Mouse (Mus musculus) intestine, embryonic 16.5 days (tissue): ENCODE measurements around the gene Ooep. TPM values are rescaled to one million over a fixed set of nuclear protein-coding genes. Genes with fewer than 3 reads are reported as not detected.
A peak's percentile ranks its signal among the peaks of the same experiment; 100 is the strongest.

Source experiments
- ATAC-seq: fragments of 200-750 bp; cut with Nextera tagmentation; 2 replicates; pipeline ENCODE4 v1.8.0; 2017; ENCODE audit warnings: moderate TSS enrichment, moderate library complexity
- H3K27ac ChIP-seq: fragments of 300-500 bp; sonication (generic); 2 replicates; pipeline ENCODE4 v1.5.1; 2014; ENCODE audit warnings: mild to moderate bottlenecking, low read length
- H3K27me3 ChIP-seq: fragments of 300-500 bp; sonication (generic); replicated peaks from 2 replicates; pipeline ENCODE4 v1.6.1; 2014; ENCODE audit warnings: low read length, control low read depth, mixed read lengths; ENCODE audit not compliant: control insufficient read depth, insufficient read depth
- H3K36me3 ChIP-seq: fragments of 300-500 bp; sonication (generic); 2 replicates; pipeline ENCODE4 v1.6.1; 2014; ENCODE audit warnings: low read length, control low read depth; ENCODE audit not compliant: control insufficient read depth, insufficient read depth
- H3K4me1 ChIP-seq: fragments of 300-500 bp; sonication (generic); 2 replicates; pipeline ENCODE4 v1.6.1; 2014; ENCODE audit warnings: low read length, control low read depth, mixed read lengths; ENCODE audit not compliant: control insufficient read depth, insufficient read depth
- H3K4me2 ChIP-seq: fragments of 300-500 bp; sonication (generic); 2 replicates; pipeline ENCODE4 v1.6.1; 2014; ENCODE audit warnings: low read depth, low read length, control low read depth
- H3K4me3 ChIP-seq: fragments of 300-500 bp; sonication (generic); 2 replicates; pipeline ENCODE4 v1.5.1; 2014; ENCODE audit warnings: mild to moderate bottlenecking, low read length
- H3K9ac ChIP-seq: fragments of 300-500 bp; sonication (generic); 2 replicates; pipeline ENCODE4 v1.6.1; 2014; ENCODE audit warnings: low read depth, low read length
- H3K9me3 ChIP-seq: fragments of 300-500 bp; sonication (generic); 2 replicates; pipeline ENCODE4 v1.6.1; 2016; ENCODE audit warnings: low read length, control low read depth; ENCODE audit not compliant: control insufficient read depth
- WGBS: fragments of 180-500 bp; shearing (Covaris S2); extraction: QIAGEN DNeasy Blood & Tissue Kit; methylation state at CpG from one replicate; pipeline ENCODE4 v1.1.7; 2014; 5-methylcytosine and 5-hydroxymethylcytosine counted together
- polyA plus RNA-seq: library from polyadenylated mRNA; unstranded; fragments of >200 nt; fragmentation: Nextera tagmentation; extraction: Ambion mirVana; gene quantifications from 2 replicates; pipeline ENCODE4 v1.2.1, GENCODE M21; 2015

Ooep gene
- polyA plus RNA-seq, 1 experiment from 2014 or later = 0.39 TPM

- H3K27ac ChIP-seq = no peak overlapping the region
- H3K4me2 ChIP-seq = no peak overlapping the region
- no peaks in the 10 kb centered on the region for H3K36me3 ChIP-seq
- no peak overlapping the region for H3K4me3 ChIP-seq
- no peak overlapping the region for H3K9ac ChIP-seq
- 81% methylated on average over 10 of the region's 10 CpGs for WGBS
- H3K4me1 ChIP-seq = peaks cover 9% of the 10 kb centered on the region
- no peaks in the 10 kb centered on the region for H3K9me3 ChIP-seq
- ATAC-seq = no peak
- peaks cover 27% of the 10 kb centered on the region for H3K27me3 ChIP-seq
These were observed 15.2 kb upstream of the Ooep start for GRCm38 (mm10) chr9:78393741-78394140.

GRCm38 (mm10) chr9:78389981-78390380 is 11.5 kb upstream of the Ooep start:
- Histone ChIP-seq H3K4me2 (no peak overlapping the region), H3K9ac (no peak overlapping the region), H3K4me3 (no peak overlapping the region), H3K36me3 (no peaks in the 10 kb centered on the region), H3K27me3 (peaks cover 7% of the 10 kb centered on the region), H3K27ac (no peak overlapping the region), H3K4me1 (no peaks in the 10 kb centered on the region), H3K9me3 (no peaks in the 10 kb centered on the region)
- WGBS = 38% methylated on average over 5 of the region's 5 CpGs
- peak; percentile 42; the same call in 1 of the 2 replicates for ATAC-seq

GRCm38 (mm10) chr9:78386947-78387346 is 8.4 kb upstream of the Ooep start:
- no peaks in the 10 kb centered on the region for H3K9me3 ChIP-seq
- H3K4me3 ChIP-seq = no peak overlapping the region
- no peak overlapping the region for H3K4me2 ChIP-seq
- 84% methylated on average over 7 of the region's 7 CpGs for WGBS
- no peaks in the 10 kb centered on the region for H3K4me1 ChIP-seq
- H3K27ac ChIP-seq = no peak overlapping the region
- H3K27me3 ChIP-seq = no peaks in the 10 kb centered on the region
- ATAC-seq = no peak
- H3K9ac ChIP-seq = no peak overlapping the region
- no peaks in the 10 kb centered on the region for H3K36me3 ChIP-seq

GRCm38 (mm10) chr9:78385893-78386292 is 7.4 kb upstream of the Ooep start:
- Histone ChIP-seq H3K4me2 (no peak overlapping the region), H3K27me3 (no peaks in the 10 kb centered on the region), H3K4me3 (no peak overlapping the region), H3K27ac (no peak overlapping the region), H3K9me3 (no peaks in the 10 kb centered on the region), H3K4me1 (no peaks in the 10 kb centered on the region), H3K36me3 (no peaks in the 10 kb centered on the region), H3K9ac (no peak overlapping the region)
- WGBS = 53% methylated on average over 3 of the region's 3 CpGs
- ATAC-seq = no peak

- Histone ChIP-seq H3K36me3 (no peaks in the 10 kb centered on the region), H3K9ac (no peak overlapping the region), H3K4me1 (peaks cover 5% of the 10 kb centered on the region), H3K4me2 (no peak overlapping the region), H3K4me3 (peak overlapping the region; percentile 32; the same call in 1 of the 2 replicates), H3K27ac (no peak overlapping the region), H3K9me3 (no peaks in the 10 kb centered on the region), H3K27me3 (0 out of 2 replicates have a peak, but pooled peaks cover 3% of the 10 kb centered on the region)
- 50% methylated on average over 8 of the region's 8 CpGs for WGBS
- ATAC-seq = no peak
These were observed 979 bp downstream of the Ooep start for GRCm38 (mm10) chr9:78377546-78377945.

GRCm38 (mm10) chr9:78375486-78375885 is 3.0 kb downstream of the Ooep start:
- no peak overlapping the region for H3K4me2 ChIP-seq
- H3K4me3 ChIP-seq = no peak overlapping the region
- H3K9ac ChIP-seq = no peak overlapping the region
- ATAC-seq = peak; percentile 40; the same call in 1 of the 2 replicates
- H3K36me3 ChIP-seq = no peaks in the 10 kb centered on the region
- H3K27ac ChIP-seq = no peak overlapping the region
- H3K4me1 ChIP-seq = peaks cover 5% of the 10 kb centered on the region
- no peaks in the 10 kb centered on the region for H3K9me3 ChIP-seq
- 65% methylated on average over 4 of the region's 4 CpGs for WGBS
- H3K27me3 ChIP-seq = 0 out of 2 replicates have a peak, but pooled peaks cover 3% of the 10 kb centered on the region

- Histone ChIP-seq H3K9me3 (no peaks in the 10 kb centered on the region), H3K9ac (no peak overlapping the region), H3K27me3 (0 out of 2 replicates have a peak, but pooled peaks cover 3% of the 10 kb centered on the region), H3K27ac (no peak overlapping the region), H3K4me1 (peaks cover 5% of the 10 kb centered on the region), H3K4me2 (no peak overlapping the region), H3K4me3 (no peak overlapping the region), H3K36me3 (no peaks in the 10 kb centered on the region)
- ATAC-seq = peak; percentile 44; the same call in 1 of the 2 replicates
- 73% methylated on average over 1 of the region's 1 CpGs for WGBS
These were observed 3.6 kb downstream of the Ooep start for GRCm38 (mm10) chr9:78374885-78375389.

GRCm38 (mm10) chr9:78374397-78374796 is 4.1 kb downstream of the Ooep start:
- no peak for ATAC-seq
- Histone ChIP-seq H3K27ac (no peak overlapping the region), H3K36me3 (no peaks in the 10 kb centered on the region), H3K4me3 (no peak overlapping the region), H3K4me2 (no peak overlapping the region), H3K9me3 (no peaks in the 10 kb centered on the region), H3K27me3 (0 out of 2 replicates have a peak, but pooled peaks cover 3% of the 10 kb centered on the region), H3K9ac (no peak overlapping the region), H3K4me1 (peaks cover 5% of the 10 kb centered on the region)
- 51% methylated on average over 5 of the region's 5 CpGs for WGBS

- Histone ChIP-seq H3K9me3 (no peaks in the 10 kb centered on the region), H3K27ac (no peak overlapping the region), H3K36me3 (no peaks in the 10 kb centered on the region), H3K4me2 (no peak overlapping the region), H3K4me1 (peaks cover 1% of the 10 kb centered on the region), H3K4me3 (no peak overlapping the region), H3K9ac (no peak overlapping the region), H3K27me3 (0 out of 2 replicates have a peak, but pooled peaks cover under 1% of the 10 kb centered on the region)
- ATAC-seq = no peak
- 76% methylated on average over 10 of the region's 10 CpGs for WGBS
These were observed 5.6 kb downstream of the Ooep start for GRCm38 (mm10) chr9:78372827-78373504.
